Mouse (Mus musculus): Measurements from ENCODE around the gene Cers3. TPM values are rescaled to one million over a fixed set of nuclear protein-coding genes. Genes with fewer than 3 reads are reported as not detected.

Cers3 gene
- total RNA-seq, 1 experiment from 2014 or later, result not detected

DNA sequence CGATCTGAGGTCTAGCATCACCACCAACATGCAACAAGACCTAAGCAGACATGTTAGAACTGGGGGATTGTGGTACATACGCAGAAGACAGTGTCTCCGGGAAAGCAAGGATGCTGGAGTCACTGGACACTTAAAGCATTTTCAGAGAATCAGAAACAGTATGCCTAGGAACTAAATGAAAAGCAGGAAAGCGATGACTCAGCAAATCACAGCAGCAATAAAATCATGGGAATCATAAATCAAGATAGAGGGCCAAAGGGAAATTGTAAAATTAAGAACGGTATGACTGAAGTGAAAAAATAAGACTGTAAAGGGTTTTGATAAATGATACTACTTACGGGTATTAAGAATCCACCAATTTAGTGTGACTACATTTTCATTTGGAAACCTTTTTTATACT is 27.9 kb downstream of the Cers3 start:
- ATAC-seq (ENCODE audit: extremely low read depth, insufficient number of reproducible peaks, low FRiP score, poor library complexity, severe bottlenecking), result no peak

GRCm38 (mm10) chr7:66779411-66779810 is 36.1 kb downstream of the Cers3 start:
- ATAC-seq (ENCODE audit: extremely low read depth, insufficient number of reproducible peaks, low FRiP score, poor library complexity, severe bottlenecking), result no peak

DNA sequence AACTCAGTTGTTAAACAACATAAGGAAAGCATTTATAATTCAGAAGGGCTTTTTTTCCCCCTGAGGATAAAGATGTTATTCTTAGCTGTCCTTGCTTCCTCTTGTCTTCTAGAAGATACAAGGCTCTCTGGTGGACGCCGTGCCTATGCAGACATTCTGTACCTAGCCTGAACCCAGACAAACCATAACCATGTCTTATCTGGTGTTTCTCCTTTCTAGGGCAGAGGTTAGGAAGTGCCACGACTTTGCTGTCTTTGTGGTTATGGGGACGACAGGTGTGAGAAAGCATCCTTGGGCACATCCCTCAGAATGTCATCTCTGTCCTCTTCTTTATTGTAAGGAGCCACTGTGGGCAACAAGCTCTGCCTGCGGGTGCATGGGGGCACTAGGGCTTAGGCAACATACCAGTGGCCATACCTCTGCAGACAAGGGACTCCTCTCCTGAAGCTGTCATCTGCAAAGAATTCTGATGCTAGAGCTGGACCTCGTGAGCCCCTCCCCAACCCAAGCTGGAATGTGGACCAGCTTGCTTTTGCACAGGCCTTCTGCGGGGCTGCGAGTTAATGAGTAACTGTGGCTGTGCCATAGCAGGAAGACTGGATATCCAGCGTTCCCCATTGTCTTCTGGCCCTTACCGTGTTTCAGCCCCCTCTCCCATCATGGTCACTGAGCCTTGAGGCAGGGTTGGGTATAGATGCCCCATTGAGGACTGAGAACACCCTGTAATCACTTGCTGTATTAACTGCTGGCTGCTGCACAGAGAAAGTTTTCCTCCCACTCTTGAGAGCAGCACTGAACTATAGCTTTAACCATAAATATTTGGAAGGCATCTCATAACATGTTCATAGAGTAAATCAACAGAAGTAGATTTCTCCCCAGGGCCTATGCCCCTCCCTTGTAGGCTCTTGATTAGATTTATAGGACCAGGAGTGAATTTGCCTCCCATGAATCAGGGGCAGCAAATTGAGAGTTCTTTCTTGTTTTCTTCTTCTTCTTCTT is 36.9 kb downstream of the Cers3 start:
- ATAC-seq (ENCODE audit: extremely low read depth, insufficient number of reproducible peaks, low FRiP score, poor library complexity, severe bottlenecking), result no peak

GRCm38 (mm10) chr7:66786476-66786875 is 43.2 kb downstream of the Cers3 start:
- no peak for ATAC-seq (ENCODE audit: extremely low read depth, insufficient number of reproducible peaks, low FRiP score, poor library complexity, severe bottlenecking)

DNA sequence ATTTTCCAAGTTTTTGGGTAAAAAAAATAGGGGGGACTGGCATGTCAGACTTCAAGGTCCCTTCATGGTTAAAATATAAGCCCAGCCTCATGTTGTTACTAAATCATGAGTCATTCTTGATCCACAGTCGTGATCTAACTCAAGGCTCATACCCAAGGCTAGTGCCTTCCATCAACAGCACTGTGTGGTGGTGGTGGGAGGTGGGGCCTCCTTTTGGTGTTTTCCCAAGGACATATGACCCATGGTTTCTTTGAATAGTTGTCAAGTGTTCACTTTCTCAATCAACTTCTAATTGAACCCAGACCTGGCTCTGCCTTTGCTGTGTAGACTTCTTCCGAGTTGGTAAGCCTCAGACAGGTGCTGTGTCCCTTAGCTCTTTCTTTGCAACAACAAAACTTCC is 44.5 kb downstream of the Cers3 start:
- ATAC-seq (ENCODE audit: extremely low read depth, insufficient number of reproducible peaks, low FRiP score, poor library complexity, severe bottlenecking), result no peak

DNA sequence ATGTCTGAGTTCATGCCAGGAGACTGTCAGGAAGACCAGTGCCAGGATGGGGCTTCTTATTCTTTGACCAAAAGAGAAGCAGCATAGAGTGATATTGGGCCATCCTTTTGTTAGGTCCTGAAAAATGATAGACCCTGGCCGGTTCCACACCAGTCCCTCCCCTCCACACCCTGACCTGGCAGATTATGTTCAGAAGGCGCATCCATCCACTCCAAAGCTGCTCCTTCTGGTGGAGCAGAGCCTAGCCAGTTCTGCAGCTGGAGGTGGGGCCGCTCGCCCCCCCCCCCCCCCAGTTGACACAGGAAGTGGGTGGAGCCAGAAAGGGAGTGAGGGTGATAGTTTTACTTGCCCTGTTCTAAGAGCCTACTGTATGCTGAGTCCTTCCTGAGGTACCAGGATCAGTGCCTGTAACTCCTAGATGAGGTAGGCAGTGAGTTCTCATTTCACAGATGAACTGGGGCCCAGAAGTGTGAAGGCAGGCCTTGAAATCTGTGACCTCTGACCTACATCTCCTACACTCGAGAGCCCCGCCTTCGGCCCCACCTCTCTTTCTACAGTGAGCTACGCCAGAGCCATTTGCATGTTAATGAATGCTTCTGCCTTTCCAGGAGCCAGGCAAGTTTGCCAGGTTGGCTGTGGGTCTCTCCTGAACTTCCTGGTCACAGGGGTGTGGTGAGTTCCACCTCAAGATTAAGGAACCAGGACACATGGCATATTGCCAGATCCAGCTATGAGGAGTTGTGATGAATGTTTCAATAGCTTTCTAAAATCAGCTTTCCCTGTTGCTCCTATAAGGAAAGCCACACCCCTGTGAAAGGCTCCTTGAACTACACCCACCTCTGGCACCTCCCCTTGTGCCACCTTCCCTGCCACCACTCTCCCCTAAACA is 46.8 kb downstream of the Cers3 start:
- ATAC-seq (ENCODE audit: extremely low read depth, insufficient number of reproducible peaks, low FRiP score, poor library complexity, severe bottlenecking), result no peak

GRCm38 (mm10) chr7:66791022-66791421 is 47.7 kb downstream of the Cers3 start:
- ATAC-seq (ENCODE audit: extremely low read depth, insufficient number of reproducible peaks, low FRiP score, poor library complexity, severe bottlenecking), result no peak

GRCm38 (mm10) chr7:66796909-66797308 is 53.6 kb downstream of the Cers3 start:
- ATAC-seq (ENCODE audit: extremely low read depth, insufficient number of reproducible peaks, low FRiP score, poor library complexity, severe bottlenecking), result no peak

DNA sequence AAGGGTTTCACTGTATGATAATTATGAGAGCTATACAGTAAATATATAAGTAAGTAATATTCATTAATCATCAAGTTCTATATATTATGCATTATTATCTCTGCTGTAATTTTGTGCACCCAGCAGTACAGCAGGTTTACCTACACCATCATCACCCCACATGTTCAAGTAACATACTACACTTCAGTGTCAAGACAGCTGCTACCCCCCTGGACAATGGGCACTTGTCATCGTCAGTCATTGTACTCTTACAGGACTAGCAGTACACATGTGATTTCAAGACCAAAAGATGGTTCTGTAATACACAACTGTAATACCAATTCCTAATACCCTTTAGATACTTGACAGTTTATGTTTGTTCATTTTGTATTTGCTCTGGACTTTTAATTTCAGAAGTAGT is 54.0 kb downstream of the Cers3 start:
- ATAC-seq (ENCODE audit: extremely low read depth, insufficient number of reproducible peaks, low FRiP score, poor library complexity, severe bottlenecking), result no peak

DNA sequence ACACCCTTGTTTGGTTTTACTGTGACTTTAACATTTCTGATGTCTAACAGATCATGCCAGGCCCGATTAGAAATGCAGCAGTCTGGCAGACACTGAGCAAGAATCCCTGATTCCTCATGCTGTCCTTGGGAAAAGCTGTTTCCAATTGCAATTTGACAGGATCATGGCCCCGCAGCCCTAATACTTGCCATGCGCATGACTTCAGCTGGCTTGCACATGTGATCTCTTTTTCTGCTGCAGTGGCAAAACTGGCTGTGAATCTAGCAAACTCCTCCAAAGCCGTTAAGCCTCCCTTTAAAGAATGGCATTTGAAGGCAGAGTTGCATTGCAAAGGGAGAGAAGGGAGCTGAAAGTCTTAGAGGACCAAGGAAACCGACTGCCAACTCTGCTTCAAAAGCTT is 55.5 kb downstream of the Cers3 start:
- no peak for ATAC-seq (ENCODE audit: extremely low read depth, insufficient number of reproducible peaks, low FRiP score, poor library complexity, severe bottlenecking)

- ATAC-seq (ENCODE audit: extremely low read depth, insufficient number of reproducible peaks, low FRiP score, poor library complexity, severe bottlenecking), result no peak
These were observed 57.5 kb downstream of the Cers3 start for GRCm38 (mm10) chr7:66800784-66801183.

DNA sequence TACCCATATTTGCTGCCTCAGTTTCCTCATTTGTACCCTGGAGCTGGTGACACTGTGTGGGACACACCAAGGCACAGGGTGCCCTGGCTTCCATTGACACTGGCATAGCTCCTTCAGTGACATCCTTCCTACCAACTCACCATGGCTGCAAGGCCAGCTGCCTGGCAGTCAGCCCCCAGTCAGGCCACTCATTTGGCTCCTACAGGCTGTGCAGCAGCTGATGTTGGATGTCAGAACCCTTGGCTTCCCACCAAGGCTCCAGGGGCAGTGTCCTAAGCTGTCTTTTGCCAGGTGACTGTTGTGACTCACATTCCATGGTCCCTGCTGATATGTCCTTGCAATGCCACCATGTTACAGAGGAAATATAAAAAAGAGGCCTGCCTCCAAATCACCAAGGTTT is 58.5 kb downstream of the Cers3 start:
- no peak for ATAC-seq (ENCODE audit: extremely low read depth, insufficient number of reproducible peaks, low FRiP score, poor library complexity, severe bottlenecking)

- no peak for ATAC-seq (ENCODE audit: extremely low read depth, insufficient number of reproducible peaks, low FRiP score, poor library complexity, severe bottlenecking)
These were observed 60.5 kb downstream of the Cers3 start for GRCm38 (mm10) chr7:66803798-66804197.

DNA sequence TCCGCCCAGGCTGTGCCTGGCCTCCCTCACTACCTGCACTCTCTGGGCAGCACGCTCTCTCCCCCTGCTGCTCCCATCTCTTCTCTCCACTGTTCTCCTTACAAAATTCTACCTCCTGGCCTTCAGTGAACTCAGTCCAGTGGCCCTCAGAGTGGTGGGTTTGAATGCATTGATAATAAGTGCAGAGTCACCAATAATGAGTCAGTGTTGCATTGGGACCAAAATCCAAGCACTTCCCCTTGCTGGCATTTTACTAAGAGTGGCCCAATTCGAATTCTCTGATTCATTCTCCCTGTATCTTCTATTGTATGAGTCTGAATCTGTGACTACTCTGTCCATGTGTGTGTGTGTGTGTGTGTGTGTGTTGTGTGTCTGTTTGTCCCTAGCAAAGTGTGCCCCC is 63.5 kb downstream of the Cers3 start:
- no peak for ATAC-seq (ENCODE audit: extremely low read depth, insufficient number of reproducible peaks, low FRiP score, poor library complexity, severe bottlenecking)

DNA sequence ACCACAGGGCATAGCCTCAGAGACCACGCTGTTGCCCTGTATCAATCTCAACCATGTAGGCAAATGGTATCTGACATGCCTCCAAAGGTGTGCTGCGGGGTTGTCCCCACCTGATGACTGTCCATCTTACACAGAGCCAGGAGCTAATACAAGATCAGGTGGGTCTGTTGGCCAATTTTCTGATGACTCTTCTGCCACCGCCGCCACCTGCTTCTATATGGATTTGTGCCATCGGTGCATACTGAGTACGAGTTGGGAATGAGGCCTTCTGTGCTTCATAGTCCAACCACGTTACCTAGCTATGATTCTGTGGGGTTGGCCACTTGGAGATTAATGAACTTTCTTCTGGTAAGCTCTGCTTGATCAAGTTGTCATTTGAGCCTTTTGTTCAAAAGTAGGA is 67.1 kb downstream of the Cers3 start:
- no peak for ATAC-seq (ENCODE audit: extremely low read depth, insufficient number of reproducible peaks, low FRiP score, poor library complexity, severe bottlenecking)

DNA sequence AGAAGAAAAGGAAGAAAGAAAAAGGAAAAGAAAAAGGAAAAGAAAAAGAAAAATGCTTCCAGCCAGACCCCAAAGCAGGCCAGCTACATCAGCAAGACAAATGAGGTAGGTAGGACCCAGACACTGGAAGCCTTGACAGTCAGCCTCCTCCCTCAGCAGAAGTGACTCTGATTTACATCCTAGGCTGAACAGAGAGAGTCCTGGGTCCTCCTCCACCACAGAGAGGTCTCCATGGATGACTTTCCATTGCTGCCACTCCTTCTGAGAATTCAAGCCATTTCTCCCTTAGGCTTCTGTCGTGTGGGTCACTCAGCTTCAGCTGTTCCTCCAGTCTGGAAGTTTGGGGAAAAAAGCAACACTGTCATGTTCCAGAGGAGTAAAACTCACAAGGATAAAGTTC is 68.0 kb downstream of the Cers3 start:
- ATAC-seq (ENCODE audit: extremely low read depth, insufficient number of reproducible peaks, low FRiP score, poor library complexity, severe bottlenecking), result no peak

DNA sequence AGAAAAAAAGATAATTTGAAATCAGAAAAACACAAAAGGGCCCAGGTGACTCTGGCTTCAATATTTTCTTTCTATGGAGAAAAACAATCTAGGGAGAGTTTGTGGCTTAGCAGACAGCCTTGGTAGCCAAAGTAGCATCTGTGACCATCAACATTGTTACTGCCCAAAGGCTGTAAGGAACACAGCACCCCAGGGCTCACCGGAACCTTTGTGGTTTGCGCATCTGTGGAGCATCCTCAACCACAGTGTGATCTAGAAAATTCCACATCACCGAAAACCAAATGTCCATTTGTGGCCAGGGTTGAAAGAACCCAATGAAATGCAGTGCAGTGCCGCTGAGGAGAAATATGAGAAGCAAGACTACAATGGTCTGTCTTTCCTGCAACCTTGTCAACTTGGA is 69.0 kb downstream of the Cers3 start:
- no peak for ATAC-seq (ENCODE audit: extremely low read depth, insufficient number of reproducible peaks, low FRiP score, poor library complexity, severe bottlenecking)

GRCm38 (mm10) chr7:66812737-66813136 is 69.4 kb downstream of the Cers3 start:
- ATAC-seq (ENCODE audit: extremely low read depth, insufficient number of reproducible peaks, low FRiP score, poor library complexity, severe bottlenecking), result no peak

DNA sequence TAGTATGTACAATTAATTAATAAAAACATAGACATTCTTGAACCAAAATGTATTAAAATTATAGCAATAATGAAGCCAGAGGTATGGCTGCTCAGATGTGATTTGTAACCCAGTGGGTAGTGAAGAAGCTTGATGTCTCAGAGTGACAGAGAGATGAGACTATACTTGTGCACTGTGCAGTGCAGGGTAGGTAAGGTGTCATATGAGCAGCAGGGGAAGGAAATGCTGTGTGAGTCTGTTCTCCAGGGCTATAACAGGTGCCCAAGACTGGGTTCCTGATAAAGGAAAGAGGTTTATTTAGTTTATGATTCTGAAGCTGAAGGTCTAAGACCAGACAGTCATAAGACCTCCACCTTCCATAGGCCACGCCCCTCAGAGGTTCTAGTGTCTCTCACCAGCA is 69.9 kb downstream of the Cers3 start:
- no peak for ATAC-seq (ENCODE audit: extremely low read depth, insufficient number of reproducible peaks, low FRiP score, poor library complexity, severe bottlenecking)

GRCm38 (mm10) chr7:66815526-66815925 is 72.2 kb downstream of the Cers3 start:
- no peak for ATAC-seq (ENCODE audit: extremely low read depth, insufficient number of reproducible peaks, low FRiP score, poor library complexity, severe bottlenecking)
